Mouse (Mus musculus) limb, embryonic 12.5 days (tissue): ENCODE measurements around the gene Atg9b. TPM values are rescaled to one million over a fixed set of nuclear protein-coding genes. Genes with fewer than 3 reads are reported as not detected.

Experiments
- ATAC-seq: fragments of 200-750 bp; cut with Nextera tagmentation; 2 replicates; pipeline ENCODE4 v1.8.0; 2017; ENCODE audit warnings: low read depth, moderate TSS enrichment; ENCODE audit not compliant: insufficient number of reproducible peaks, insufficient read depth, low FRiP score, low TSS enrichment
- H3K27ac ChIP-seq: fragments of 300-500 bp; sonication (generic); 2 replicates; pipeline ENCODE4 v1.5.1; 2016; ENCODE audit warnings: mild to moderate bottlenecking, moderate library complexity
- H3K27me3 ChIP-seq: fragments of 300-500 bp; sonication (generic); 2 replicates; pipeline ENCODE4 v1.6.1; 2016; ENCODE audit warnings: mild to moderate bottlenecking, moderate library complexity
- H3K36me3 ChIP-seq: fragments of 300-500 bp; sonication (generic); 2 replicates; pipeline ENCODE4 v1.6.1; 2016; ENCODE audit warnings: mild to moderate bottlenecking, moderate library complexity
- H3K4me1 ChIP-seq: fragments of 300-500 bp; sonication (generic); replicated peaks from 2 replicates; pipeline ENCODE4 v1.6.1; 2016
- H3K4me2 ChIP-seq: fragments of 300-500 bp; sonication (generic); 2 replicates; pipeline ENCODE4 v1.6.1; 2016; ENCODE audit warnings: mild to moderate bottlenecking, moderate library complexity
- H3K4me3 ChIP-seq: fragments of 300-500 bp; sonication (generic); replicated peaks from 2 replicates; pipeline ENCODE4 v1.5.1; 2016; ENCODE audit warnings: mild to moderate bottlenecking
- H3K9ac ChIP-seq: fragments of 300-500 bp; sonication (generic); replicated peaks from 2 replicates; pipeline ENCODE4 v1.6.1; 2016; ENCODE audit warnings: mild to moderate bottlenecking, moderate library complexity
- H3K9me3 ChIP-seq: fragments of 300-500 bp; sonication (generic); 2 replicates; pipeline ENCODE4 v1.6.1; 2016; ENCODE audit warnings: mild to moderate bottlenecking, moderate library complexity
- WGBS: fragments of 180-500 bp; shearing (Covaris S2); methylation state at CpG from one replicate; pipeline ENCODE4 v1.1.7; 2016; 5-methylcytosine and 5-hydroxymethylcytosine counted together
- polyA plus RNA-seq: library from polyadenylated mRNA; unstranded; fragments of >200 nt; fragmentation: Nextera tagmentation; extraction: Ambion mirVana; gene quantifications from 2 replicates; pipeline ENCODE4 v1.2.1, GENCODE M21; 2016

The Atg9b gene
- polyA plus RNA-seq, 1 experiment from 2014 or later, result 0.46 TPM

DNA sequence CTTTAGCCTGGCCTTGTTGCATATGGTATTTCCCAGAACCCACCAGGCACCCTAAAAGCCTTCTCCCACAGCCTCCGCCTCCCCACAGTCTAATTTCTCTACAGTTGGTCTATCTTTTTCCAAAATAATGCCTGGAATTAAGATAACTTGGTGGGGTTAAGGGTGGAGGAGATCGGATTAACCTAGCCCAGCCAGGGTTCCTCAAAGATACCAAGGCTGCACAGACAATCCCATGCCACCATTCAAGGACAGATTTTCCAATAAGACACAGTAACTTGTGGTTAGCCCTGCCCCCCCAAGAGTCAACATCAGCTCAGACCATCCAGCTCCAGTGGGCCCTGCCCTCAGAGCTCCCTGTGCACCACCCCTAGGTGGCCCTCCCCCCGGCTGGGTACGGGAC lies 11.4 kb downstream of the Atg9b start:
- peaks cover 14% of the 10 kb centered on the region for H3K27me3 ChIP-seq
- ATAC-seq, result no peak
- no peak overlapping the region for H3K4me2 ChIP-seq
- no peak overlapping the region for H3K27ac ChIP-seq
- H3K36me3 ChIP-seq, result no peaks in the 10 kb centered on the region
- H3K4me3 ChIP-seq, result no peak overlapping the region
- WGBS, result 89% methylated on average over 4 of the region's 4 CpGs
- no peak overlapping the region for H3K9ac ChIP-seq
- peaks cover 8% of the 10 kb centered on the region for H3K4me1 ChIP-seq
- H3K9me3 ChIP-seq, result no peaks in the 10 kb centered on the region

GRCm38 (mm10) chr5:24379501-24379900 lies 12.4 kb downstream of the Atg9b start:
- H3K27ac ChIP-seq, result no peak overlapping the region
- no peak for ATAC-seq
- H3K9ac ChIP-seq, result no peak overlapping the region
- H3K4me3 ChIP-seq, result no peak overlapping the region
- H3K4me2 ChIP-seq, result no peak overlapping the region
- no peaks in the 10 kb centered on the region for H3K36me3 ChIP-seq
- no peaks in the 10 kb centered on the region for H3K9me3 ChIP-seq
- WGBS, result 55% methylated on average over 4 of the region's 4 CpGs
- peaks cover 4% of the 10 kb centered on the region for H3K27me3 ChIP-seq
- H3K4me1 ChIP-seq, result peaks cover 8% of the 10 kb centered on the region

- Histone ChIP-seq H3K4me3 (no peak overlapping the region), H3K27me3 (peaks cover 3% of the 10 kb centered on the region; the same call in 1 of the 2 replicates), H3K36me3 (no peaks in the 10 kb centered on the region), H3K27ac (no peak overlapping the region), H3K9ac (no peak overlapping the region), H3K4me1 (peaks cover 4% of the 10 kb centered on the region), H3K4me2 (no peak overlapping the region), H3K9me3 (no peaks in the 10 kb centered on the region)
- no peak for ATAC-seq
- 84% methylated on average over 2 of the region's 2 CpGs for whole genome bisulfite sequencing
Measured at GRCm38 (mm10) chr5:24378700-24379099, 13.2 kb downstream of the Atg9b start.

DNA sequence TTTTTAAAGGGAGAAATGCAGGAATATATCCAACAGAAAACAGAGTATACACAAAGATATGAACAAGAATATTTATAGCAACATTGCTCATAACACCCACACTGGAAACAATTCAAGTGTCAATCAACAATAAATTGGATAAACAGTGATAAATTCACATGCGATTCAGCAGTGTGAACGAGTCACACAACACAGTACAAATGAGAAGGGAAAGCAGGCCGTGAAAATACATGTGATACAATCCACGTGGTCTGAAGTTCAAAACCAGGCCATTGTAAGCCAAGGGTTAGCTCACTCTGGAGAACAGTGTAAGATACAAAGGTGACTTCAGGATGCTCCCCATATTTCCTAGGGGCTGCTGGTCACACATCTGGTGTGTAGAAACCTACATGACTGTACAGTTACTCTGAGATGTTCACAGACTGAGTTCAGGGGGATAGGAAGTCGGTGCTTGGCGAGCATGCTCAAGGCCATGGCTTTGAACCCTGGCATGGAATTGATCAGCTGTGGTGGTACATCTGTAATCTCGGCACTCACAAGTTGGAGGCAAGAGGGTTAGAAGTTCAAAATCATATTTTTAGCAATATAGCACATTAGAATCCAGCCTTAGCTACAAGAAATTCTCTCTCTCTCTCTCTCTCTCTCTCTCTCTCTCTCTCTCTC lies 17.1 kb downstream of the Atg9b start:
- no peak for ATAC-seq

DNA sequence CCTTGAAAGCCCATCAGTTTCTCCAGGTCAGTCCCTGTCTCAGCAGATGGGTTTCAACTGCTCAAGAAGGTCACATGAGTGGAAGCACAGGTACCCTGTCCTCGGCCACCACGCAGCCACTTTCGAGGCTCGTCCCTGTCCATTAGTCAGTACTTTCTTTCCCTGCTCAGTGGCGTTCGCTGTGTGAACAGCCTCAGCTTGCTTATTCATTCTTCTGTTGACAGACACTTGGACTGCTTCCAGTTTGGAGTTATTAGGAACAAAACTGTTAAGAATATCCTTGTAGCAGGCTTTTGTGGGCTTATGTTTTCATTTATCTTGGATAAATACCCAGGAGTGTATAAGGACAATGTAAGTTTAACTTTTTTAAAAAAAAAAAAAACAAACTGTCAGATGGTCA lies 17.7 kb downstream of the Atg9b start:
- Histone ChIP-seq H3K4me2 (no peak overlapping the region), H3K4me3 (no peak overlapping the region), H3K9me3 (no peaks in the 10 kb centered on the region), H3K4me1 (0 out of 2 replicates have a peak, but pooled peaks cover 3% of the 10 kb centered on the region), H3K27ac (no peak overlapping the region), H3K9ac (no peak overlapping the region), H3K36me3 (no peaks in the 10 kb centered on the region), H3K27me3 (peaks cover 3% of the 10 kb centered on the region; the same call in 1 of the 2 replicates)
- 73% methylated on average over 6 of the region's 6 CpGs for WGBS
- ATAC-seq, result no peak

More for the DNA sequence above, 17.1 kb downstream of the Atg9b start:
- H3K36me3 ChIP-seq, result no peaks in the 10 kb centered on the region
- no peak overlapping the region for H3K9ac ChIP-seq
- no peak overlapping the region for H3K27ac ChIP-seq
- no peak overlapping the region for H3K4me2 ChIP-seq
- H3K4me1 ChIP-seq, result 0 out of 2 replicates have a peak, but pooled peaks cover 3% of the 10 kb centered on the region
- H3K27me3 ChIP-seq, result peaks cover 3% of the 10 kb centered on the region; the same call in 1 of the 2 replicates
- H3K4me3 ChIP-seq, result no peak overlapping the region
- no peaks in the 10 kb centered on the region for H3K9me3 ChIP-seq
- 87% methylated on average over 7 of the region's 7 CpGs for WGBS

GRCm38 (mm10) chr5:24373807-24374206 lies 18.1 kb downstream of the Atg9b start:
- Histone ChIP-seq H3K4me3 (no peak overlapping the region), H3K4me1 (0 out of 2 replicates have a peak, but pooled peaks cover 3% of the 10 kb centered on the region), H3K27me3 (peaks cover 3% of the 10 kb centered on the region; the same call in 1 of the 2 replicates), H3K36me3 (no peaks in the 10 kb centered on the region), H3K9ac (no peak overlapping the region), H3K4me2 (no peak overlapping the region), H3K27ac (no peak overlapping the region), H3K9me3 (no peaks in the 10 kb centered on the region)
- 75% methylated on average over 5 of the region's 5 CpGs for WGBS
- no peak for ATAC-seq

DNA sequence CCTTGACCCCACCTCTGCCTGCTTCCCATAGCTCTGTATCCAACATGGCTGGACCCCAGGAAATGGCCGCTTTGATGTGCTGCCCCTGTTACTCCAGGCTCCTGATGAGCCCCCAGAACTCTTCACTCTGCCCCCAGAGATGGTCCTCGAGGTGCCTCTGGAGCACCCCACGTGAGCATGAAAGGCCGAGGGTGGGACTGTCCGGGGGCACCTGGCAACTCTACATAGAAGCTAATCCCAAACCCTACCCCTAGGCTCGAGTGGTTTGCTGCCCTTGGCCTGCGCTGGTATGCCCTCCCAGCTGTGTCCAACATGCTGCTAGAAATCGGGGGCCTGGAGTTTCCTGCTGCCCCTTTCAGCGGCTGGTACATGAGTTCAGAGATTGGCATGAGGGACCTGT lies 22.2 kb downstream of the Atg9b start:
- H3K9me3 ChIP-seq, result no peaks in the 10 kb centered on the region
- 75% methylated on average over 9 of the region's 9 CpGs for WGBS
- H3K27me3 ChIP-seq, result 0 out of 2 replicates have a peak, but pooled peaks cover 2% of the 10 kb centered on the region
- no peak overlapping the region for H3K4me2 ChIP-seq
- no peak overlapping the region for H3K27ac ChIP-seq
- ATAC-seq, result no peak
- H3K4me3 ChIP-seq, result no peak overlapping the region
- no peaks in the 10 kb centered on the region for H3K36me3 ChIP-seq
- no peak overlapping the region for H3K9ac ChIP-seq
- peaks cover 3% of the 10 kb centered on the region; the same call in 1 of the 2 replicates for H3K4me1 ChIP-seq

GRCm38 (mm10) chr5:24366426-24366825 lies 25.5 kb downstream of the Atg9b start:
- Histone ChIP-seq H3K27me3 (0 out of 2 replicates have a peak, but pooled peaks cover 4% of the 10 kb centered on the region), H3K9me3 (no peaks in the 10 kb centered on the region), H3K27ac (no peak overlapping the region), H3K4me2 (no peak overlapping the region), H3K4me3 (no peak overlapping the region), H3K4me1 (peaks cover under 1% of the 10 kb centered on the region; the same call in 1 of the 2 replicates), H3K9ac (no peak overlapping the region), H3K36me3 (no peaks in the 10 kb centered on the region)
- ATAC-seq, result no peak
- WGBS, result 82% methylated on average over 9 of the region's 9 CpGs

DNA sequence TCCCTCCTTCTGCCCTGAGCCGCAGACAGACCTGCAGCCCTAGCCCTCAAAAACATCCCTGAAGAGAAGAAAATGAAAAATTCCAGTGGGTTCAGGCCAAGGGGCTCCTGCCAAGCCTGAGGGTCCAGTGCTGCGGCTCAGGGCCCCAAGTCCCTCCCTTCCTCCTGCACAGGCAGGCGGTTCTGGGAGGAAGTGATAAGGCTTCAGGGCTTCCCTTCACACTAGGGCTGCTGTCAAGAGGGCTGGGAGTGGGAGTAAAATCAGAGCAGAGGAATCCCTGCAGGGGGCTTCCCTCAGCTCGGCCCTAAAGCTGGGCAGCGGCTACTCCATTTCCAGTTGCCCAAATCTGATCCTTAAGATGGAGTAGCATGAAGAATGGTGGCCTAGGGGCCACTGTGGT lies 26.4 kb downstream of the Atg9b start:
- no peaks in the 10 kb centered on the region for H3K36me3 ChIP-seq
- 38% methylated on average over 5 of the region's 5 CpGs for WGBS
- no peak for ATAC-seq
- 0 out of 2 replicates have a peak overlapping the region, but pooled peaks have one; percentile 5 for H3K9ac ChIP-seq
- H3K4me2 ChIP-seq, result no peak overlapping the region
- no peak overlapping the region for H3K27ac ChIP-seq
- H3K27me3 ChIP-seq, result 0 out of 2 replicates have a peak, but pooled peaks cover 4% of the 10 kb centered on the region
- H3K9me3 ChIP-seq, result no peaks in the 10 kb centered on the region
- peaks cover 5% of the 10 kb centered on the region; the same call in 1 of the 2 replicates for H3K4me1 ChIP-seq
- H3K4me3 ChIP-seq, result no peak overlapping the region

DNA sequence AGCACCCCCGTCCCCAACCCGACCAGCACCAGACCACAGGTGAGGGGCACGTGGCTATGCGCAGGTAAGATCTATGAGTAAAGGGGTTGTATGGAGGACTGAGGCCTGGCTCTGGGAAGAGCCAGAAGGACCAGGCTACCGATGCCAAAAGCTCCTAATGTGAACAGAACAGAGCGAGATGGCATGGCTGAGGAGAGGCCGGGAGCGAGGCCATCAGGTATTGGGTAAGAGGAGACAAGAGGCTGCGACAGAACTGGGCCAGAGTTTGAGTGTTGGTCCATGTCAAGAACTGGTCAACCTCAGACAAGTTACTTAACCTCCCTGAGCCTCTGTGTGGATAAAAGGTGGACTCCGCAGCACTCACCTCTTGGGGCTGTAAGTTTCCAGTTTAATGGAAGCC lies 27.0 kb downstream of the Atg9b start:
- H3K27me3 ChIP-seq, result 0 out of 2 replicates have a peak, but pooled peaks cover 4% of the 10 kb centered on the region
- H3K27ac ChIP-seq, result no peak overlapping the region
- 85% methylated on average over 10 of the region's 10 CpGs for WGBS
- peaks cover 6% of the 10 kb centered on the region; the same call in 1 of the 2 replicates for H3K4me1 ChIP-seq
- no peak overlapping the region for H3K4me2 ChIP-seq
- no peaks in the 10 kb centered on the region for H3K9me3 ChIP-seq
- H3K36me3 ChIP-seq, result no peaks in the 10 kb centered on the region
- no peak overlapping the region for H3K4me3 ChIP-seq
- ATAC-seq, result no peak
- H3K9ac ChIP-seq, result 0 out of 2 replicates have a peak overlapping the region, but pooled peaks have one; percentile 5

DNA sequence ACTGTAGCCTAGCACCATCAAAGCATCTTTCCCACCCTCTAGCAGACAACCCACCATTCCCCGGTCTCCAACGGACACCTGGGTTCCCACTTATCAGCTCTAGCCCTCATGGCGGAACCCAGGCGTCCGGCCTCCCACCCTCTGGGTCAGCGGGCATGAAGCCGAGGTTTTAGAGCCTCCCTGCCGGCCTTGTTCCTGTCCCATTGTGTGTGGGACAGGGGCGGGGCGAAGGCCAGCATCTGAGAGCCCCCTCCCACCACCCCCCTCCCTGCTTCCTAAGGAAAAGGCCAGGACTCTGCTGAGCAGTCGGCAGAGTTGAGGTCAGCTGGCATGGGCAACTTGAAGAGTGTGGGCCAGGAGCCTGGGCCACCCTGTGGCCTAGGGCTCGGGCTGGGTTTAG lies 27.4 kb downstream of the Atg9b start, which contains the start of gene Nos3:
Nos3 (plus strand) TSS at position 303 of the 400 bp plus-strand sequence.
- 0 out of 2 replicates have a peak, but pooled peaks cover 4% of the 10 kb centered on the region for H3K27me3 ChIP-seq
- H3K4me3 ChIP-seq, result no peak within 1 kb of the TSS
- H3K4me2 ChIP-seq, result no peak within 1 kb of the TSS
- 0 out of 2 replicates have a peak within 1 kb of the TSS, but pooled peaks have one; percentile 5 for H3K9ac ChIP-seq
- no peaks in the 10 kb centered on the region for H3K9me3 ChIP-seq
- no peak for ATAC-seq
- no peak within 1 kb of the TSS for H3K27ac ChIP-seq
- H3K36me3 ChIP-seq, result no peaks in the 10 kb centered on the region
- 70% methylated on average over 12 of the region's 12 CpGs for WGBS
- H3K4me1 ChIP-seq, result peaks cover 6% of the 10 kb centered on the region; the same call in 1 of the 2 replicates
